ENCODE assay signal across 14 mouse cellular contexts in the genomic region with DNA sequence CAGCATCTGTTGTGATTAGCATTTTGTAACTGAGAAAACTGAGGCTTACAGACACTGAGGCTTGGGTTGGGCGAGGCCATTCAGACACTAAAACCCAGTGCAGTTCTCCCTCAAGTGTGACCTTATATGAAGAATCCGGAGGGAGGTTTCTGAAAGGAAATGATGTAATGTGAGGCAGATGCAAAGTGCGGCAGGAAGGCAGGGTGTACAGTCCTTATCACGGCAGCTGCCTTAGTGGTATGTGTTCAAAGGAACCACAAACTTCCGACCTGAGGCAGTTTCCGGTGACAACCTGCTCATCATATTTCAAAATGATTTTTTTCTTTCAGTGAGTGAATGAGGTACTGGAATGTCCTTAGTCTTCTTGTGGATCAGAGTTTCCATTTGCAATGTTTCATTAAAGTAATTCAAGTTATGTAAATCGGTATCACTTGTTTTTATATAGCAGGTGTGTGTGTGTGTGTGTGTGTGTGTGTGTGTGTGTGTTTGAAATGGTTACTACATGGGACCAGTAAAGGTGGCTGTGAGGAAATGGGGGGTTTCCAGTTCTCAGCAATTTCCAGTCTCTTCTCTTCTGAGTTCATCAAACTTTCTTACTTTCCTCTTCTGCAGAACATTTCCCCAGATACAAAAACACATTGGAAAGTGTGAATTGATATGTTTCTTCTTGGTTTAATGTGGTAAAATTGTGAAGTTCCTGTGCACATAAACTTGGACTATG. TPM values are rescaled to one million over a fixed set of nuclear protein-coding genes. Genes with fewer than 3 reads are reported as not detected.
A peak's percentile ranks its signal among the peaks of the same experiment; 100 is the strongest.
DNase-seq lines count a peak whose midpoint lies in the region; ATAC-seq and TF ChIP-seq lines count a peak whose summit lies in the region.
"Had no signal": no experiment of that assay in that cellular context is flagged by ENCODE, and none has a peak within 500 bp of the region (broad histone marks: within the 10 kb centered on the region; RNA-seq: fewer than 3 reads in every experiment).

No protein-coding gene starts in this region.

- TF ChIP-seq CTCF in kidney, postnatal 0 days (IDR thresholded peaks at IDR 0.05; ENCODE audit: low read depth) = no peak
- no peak for TF ChIP-seq CTCF in liver, adult 2 months (IDR thresholded peaks at IDR 0.05; ENCODE audit: low read depth, low read length)

- DNase-seq in kidney, postnatal 0 days (ENCODE audit: low spot score) = peak; percentile 11
- DNase-seq in liver, adult 2 months (ENCODE audit: extremely low read depth, low read depth, low spot score) = peak; percentile 13
- DNase-seq in thymus, postnatal 36 days = peak; percentile 77 to 83
- no peak for DNase-seq in embryo, embryonic 9.5 days (ENCODE audit: extremely low spot score)
- no peak for DNase-seq in adrenal gland, adult 2 months
- no peak for DNase-seq in right cerebral cortex, postnatal 4 days
- DNase-seq: kidney, postnatal 36 days had no signal

- no peak overlapping the region for H3K9ac ChIP-seq in kidney, postnatal 0 days (ENCODE audit: low read depth, low read length)
- no peak overlapping the region for H3K9ac ChIP-seq in kidney, embryonic 15.5 days
- H3K9ac ChIP-seq in liver, adult 2 months (ENCODE audit: low read depth, low read length) = no peak overlapping the region
- H3K9ac ChIP-seq: heart, embryonic 15.5 days; lung, embryonic 15.5 days; stomach, embryonic 15.5 days had no signal

- no peak for ATAC-seq in kidney, postnatal 0 days (replicated peaks; ENCODE audit: low FRiP score, low read depth)
- no peak for ATAC-seq in kidney, embryonic 15.5 days (replicated peaks; ENCODE audit: low FRiP score)
- ATAC-seq in monocyte, adult 5-6 weeks (replicated peaks; ENCODE audit: insufficient number of reproducible peaks, low FRiP score, low TSS enrichment, poor library complexity, severe bottlenecking) = peak; percentile 99

- no peak for TF ChIP-seq POLR2A in liver, adult 2 months (IDR thresholded peaks at IDR 0.05; ENCODE audit: extremely low read depth, insufficient read depth, low read length)

- no peak overlapping the region for H3K4me2 ChIP-seq in kidney, postnatal 0 days (ENCODE audit: low read length)
- no peak overlapping the region for H3K4me2 ChIP-seq in kidney, embryonic 15.5 days
- H3K4me2 ChIP-seq: heart, embryonic 15.5 days; lung, embryonic 15.5 days; stomach, embryonic 15.5 days had no signal

- H3K9me3 ChIP-seq in kidney, postnatal 0 days (replicated peaks; ENCODE audit: low read length) = no peaks in the 10 kb centered on the region
- H3K9me3 ChIP-seq in kidney, embryonic 15.5 days (replicated peaks) = no peaks in the 10 kb centered on the region
- H3K9me3 ChIP-seq: heart, embryonic 15.5 days; lung, embryonic 15.5 days; stomach, embryonic 15.5 days had no signal

- H3K27me3 ChIP-seq in kidney, postnatal 0 days (ENCODE audit: insufficient read depth, low read length) = no peaks in the 10 kb centered on the region
- no peaks in the 10 kb centered on the region for H3K27me3 ChIP-seq in kidney, embryonic 15.5 days
- H3K27me3 ChIP-seq in liver, adult 2 months (ENCODE audit: control insufficient read depth, insufficient read depth, low read length) = no peaks in the 10 kb centered on the region
- H3K27me3 ChIP-seq: heart, embryonic 15.5 days; lung, embryonic 15.5 days; stomach, embryonic 15.5 days had no signal

- no peak overlapping the region for H3K27ac ChIP-seq in kidney, postnatal 0 days
- no peak overlapping the region for H3K27ac ChIP-seq in kidney, embryonic 15.5 days
- H3K27ac ChIP-seq in liver, adult 2 months (replicated peaks; ENCODE audit: insufficient read depth, low read depth, low read length) = no peak overlapping the region
- H3K27ac ChIP-seq: heart, embryonic 15.5 days; lung, embryonic 15.5 days; stomach, embryonic 15.5 days had no signal

- no peak overlapping the region for H3K4me3 ChIP-seq in kidney, postnatal 0 days (replicated peaks; ENCODE audit: low read depth, low read length)
- no peak overlapping the region for H3K4me3 ChIP-seq in kidney, embryonic 15.5 days (replicated peaks)
- no peak overlapping the region for H3K4me3 ChIP-seq in liver, adult 2 months (ENCODE audit: insufficient read depth, low read depth, low read length)
- H3K4me3 ChIP-seq: heart, embryonic 15.5 days; lung, embryonic 15.5 days; stomach, embryonic 15.5 days had no signal

- H3K36me3 ChIP-seq in kidney, postnatal 0 days (ENCODE audit: insufficient read depth, low read length) = no peaks in the 10 kb centered on the region
- no peaks in the 10 kb centered on the region for H3K36me3 ChIP-seq in kidney, embryonic 15.5 days
- H3K36me3 ChIP-seq in liver, adult 2 months (ENCODE audit: control insufficient read depth, insufficient read depth, low read length) = no peaks in the 10 kb centered on the region
- H3K36me3 ChIP-seq: G1E; heart, embryonic 15.5 days; lung, embryonic 15.5 days; stomach, embryonic 15.5 days had no signal

- H3K4me1 ChIP-seq in kidney, postnatal 0 days (replicated peaks; ENCODE audit: insufficient read depth, low read length) = no peaks in the 10 kb centered on the region
- H3K4me1 ChIP-seq in kidney, embryonic 15.5 days = no peaks in the 10 kb centered on the region
- H3K4me1 ChIP-seq in liver, adult 2 months (ENCODE audit: control insufficient read depth, insufficient read depth, low read length) = no peaks in the 10 kb centered on the region
- H3K4me1 ChIP-seq: heart, embryonic 15.5 days; lung, embryonic 15.5 days; stomach, embryonic 15.5 days had no signal

- H3K79me2 ChIP-seq in liver, adult 2 months (ENCODE audit: control insufficient read depth, insufficient read depth, low read length) = no peaks in the 10 kb centered on the region

- WGBS in kidney, postnatal 0 days = 57% methylated on average over 7 of the region's 7 CpGs
- WGBS in kidney, embryonic 15.5 days = 58% methylated on average over 7 of the region's 7 CpGs
- 66% methylated on average over 7 of the region's 7 CpGs for WGBS in liver, adult 2 months

RNA-seq across cellular contexts. Expression of a gene that starts 9.3 kb away (rescaled TPM):
- polyA plus RNA-seq in kidney, postnatal 0 days (2015; fragmentation: Nextera tagmentation; extraction: Ambion mirVana) = not detected in 2 replicates
- polyA plus RNA-seq in kidney, embryonic 15.5 days (2015; fragmentation: Nextera tagmentation; extraction: Ambion mirVana) = not detected in 2 replicates
- total RNA-seq in liver, adult 2 months (2014; rRNA removed) = 0.74 and 1.1 TPM in 2 replicates
- 0.15 TPM in 1 of 2 replicates, not detected in the other for polyA plus RNA-seq in liver, adult 2 months (2012; rRNA removed)
- 122 to 324 TPM (median 301 TPM) in 3 replicates for total RNA-seq in monocyte, adult 5-6 weeks (2017)
- total RNA-seq in adrenal gland, adult 2 months (2021) = under 1 TPM in 1 of 2 experiments, not detected in 1; 0.38 TPM
- polyA plus RNA-seq in adrenal gland, adult 2 months (2012; rRNA removed) = not detected in 2 replicates
- total RNA-seq: G1E had no signal
- polyA plus RNA-seq: G1E had no signal

RNA-seq across cellular contexts. Expression of a gene that starts 47.1 kb away (rescaled TPM):
- not detected in 2 replicates for polyA plus RNA-seq in kidney, postnatal 0 days (2015; fragmentation: Nextera tagmentation; extraction: Ambion mirVana)
- not detected in 2 replicates for polyA plus RNA-seq in kidney, embryonic 15.5 days (2015; fragmentation: Nextera tagmentation; extraction: Ambion mirVana)
- total RNA-seq in liver, adult 2 months (2014; rRNA removed) = not detected in 2 replicates
- polyA plus RNA-seq in liver, adult 2 months (2012; rRNA removed) = not detected in 2 replicates
- 0.76 to 0.85 TPM in 2 of 3 replicates, not detected in the other for total RNA-seq in monocyte, adult 5-6 weeks (2017)
- not detected for total RNA-seq in adrenal gland, adult 2 months (2021)
- not detected in 2 replicates for polyA plus RNA-seq in adrenal gland, adult 2 months (2012; rRNA removed)
- total RNA-seq: G1E had no signal
- polyA plus RNA-seq: embryonic facial prominence, embryonic 11.5 days; G1E; heart, embryonic 15.5 days; lung, embryonic 15.5 days; stomach, embryonic 15.5 days had no signal

RNA-seq across cellular contexts. Expression of a gene that starts 57.9 kb away (rescaled TPM):
- polyA plus RNA-seq in kidney, postnatal 0 days (2015; fragmentation: Nextera tagmentation; extraction: Ambion mirVana) = 0.28 and 0.71 TPM in 2 replicates
- 0.71 and 1.2 TPM in 2 replicates for polyA plus RNA-seq in kidney, embryonic 15.5 days (2015; fragmentation: Nextera tagmentation; extraction: Ambion mirVana)
- 5.3 and 6.5 TPM in 2 replicates for total RNA-seq in liver, adult 2 months (2014; rRNA removed)
- polyA plus RNA-seq in liver, adult 2 months (2012; rRNA removed) = 0.86 and 1.2 TPM in 2 replicates
- 95.9 to 190 TPM (median 158 TPM) in 3 replicates for total RNA-seq in monocyte, adult 5-6 weeks (2017)
- total RNA-seq in adrenal gland, adult 2 months (2021) = 1 to 10 TPM; 1.2 to 1.8 TPM
- polyA plus RNA-seq in adrenal gland, adult 2 months (2012; rRNA removed) = 0.16 and 0.23 TPM in 2 replicates
- polyA plus RNA-seq: G1E had no signal

Comparison
In these comparisons a context has a peak if more than half of its experiments do, and no peak if none do; other contexts are left out.
1. DNase-seq: peak in kidney, postnatal 0 days (single experiment), liver, adult 2 months (single experiment) and thymus, postnatal 36 days (2 of 2); none in embryo, embryonic 9.5 days (single experiment), adrenal gland, adult 2 months (single experiment) and right cerebral cortex, postnatal 4 days (single experiment).